Comparison of ENCODE assay signal across 8 mouse cellular contexts in genomic region chrX:72022750-72023398, GRCm38 (mm10). TPM values are rescaled to one million over a fixed set of nuclear protein-coding genes. Genes with fewer than 3 reads are reported as not detected.
DNase-seq lines count a peak whose midpoint lies in the region; ATAC-seq and TF ChIP-seq lines count a peak whose summit lies in the region.

No protein-coding gene starts in this region.

- TF ChIP-seq CTCF in E14TG2a.4 (conservative IDR thresholded peaks at IDR 0.05; ENCODE audit: low read length), result peak; percentile 50
- TF ChIP-seq CTCF in cortical plate, adult 2 months (IDR thresholded peaks at IDR 0.05; ENCODE audit: extremely low read depth, insufficient read depth, low read length), result peak; percentile 50
- peak; percentile 68 for TF ChIP-seq CTCF in midbrain, postnatal 0 days (IDR thresholded peaks at IDR 0.05)

- H3K36me3 ChIP-seq in hindbrain, embryonic 10.5 days, result no peaks in the 10 kb centered on the region
- H3K36me3 ChIP-seq in hindbrain, embryonic 12.5 days, result no peaks in the 10 kb centered on the region
- H3K36me3 ChIP-seq in E14TG2a.4 (ENCODE audit: insufficient read depth, low read length), result no peaks in the 10 kb centered on the region
- no peaks in the 10 kb centered on the region for H3K36me3 ChIP-seq in midbrain, postnatal 0 days (ENCODE audit: insufficient read depth, low read length)

- H3K4me1 ChIP-seq in hindbrain, embryonic 10.5 days (replicated peaks), result no peaks in the 10 kb centered on the region
- no peaks in the 10 kb centered on the region for H3K4me1 ChIP-seq in hindbrain, embryonic 12.5 days
- H3K4me1 ChIP-seq in E14TG2a.4 (replicated peaks; ENCODE audit: low read depth, low read length), result no peaks in the 10 kb centered on the region
- H3K4me1 ChIP-seq in cortical plate, adult 2 months (ENCODE audit: control insufficient read depth, insufficient read depth, low read length), result no peaks in the 10 kb centered on the region
- no peaks in the 10 kb centered on the region for H3K4me1 ChIP-seq in midbrain, postnatal 0 days (ENCODE audit: insufficient read depth, low read length)

- WGBS in hindbrain, embryonic 10.5 days, result 40% methylated on average over 10 of the region's 10 CpGs
- 40% methylated on average over 10 of the region's 10 CpGs for WGBS in hindbrain, embryonic 12.5 days
- 38% methylated on average over 10 of the region's 10 CpGs for WGBS in midbrain, postnatal 0 days

- no peaks in the 10 kb centered on the region for H3K9me3 ChIP-seq in hindbrain, embryonic 10.5 days
- no peaks in the 10 kb centered on the region for H3K9me3 ChIP-seq in hindbrain, embryonic 12.5 days (replicated peaks)
- H3K9me3 ChIP-seq in E14TG2a.4 (ENCODE audit: low read length), result peaks cover 4% of the 10 kb centered on the region; the same call in 1 of the 2 replicates
- H3K9me3 ChIP-seq in midbrain, postnatal 0 days (ENCODE audit: low read length), result no peaks in the 10 kb centered on the region

- ATAC-seq in hindbrain, embryonic 12.5 days (ENCODE audit: low FRiP score), result no peak
- peak; percentile 71; the same call in 1 of the 2 replicates for ATAC-seq in midbrain, postnatal 0 days (ENCODE audit: low FRiP score)

- H3K4me3 ChIP-seq in hindbrain, embryonic 10.5 days, result no peak overlapping the region
- no peak overlapping the region for H3K4me3 ChIP-seq in hindbrain, embryonic 12.5 days
- H3K4me3 ChIP-seq in E14TG2a.4 (replicated peaks; ENCODE audit: low read length), result no peak overlapping the region
- no peak overlapping the region for H3K4me3 ChIP-seq in cortical plate, adult 2 months (ENCODE audit: insufficient read depth, low read length)
- H3K4me3 ChIP-seq in midbrain, postnatal 0 days (ENCODE audit: low read depth, low read length), result no peak overlapping the region

- H3K27ac ChIP-seq in hindbrain, embryonic 10.5 days, result no peak overlapping the region
- no peak overlapping the region for H3K27ac ChIP-seq in hindbrain, embryonic 12.5 days
- no peak overlapping the region for H3K27ac ChIP-seq in cortical plate, adult 2 months (ENCODE audit: insufficient read depth, low read length)
- H3K27ac ChIP-seq in midbrain, postnatal 0 days (ENCODE audit: low read depth, low read length), result no peak overlapping the region

- peak; percentile 29 for DNase-seq in hindbrain, embryonic 10.5 days (ENCODE audit: low spot score)
- peak; percentile 1 for DNase-seq in hindlimb bud, embryonic 11.5 days (ENCODE audit: extremely low spot score, low read depth, low spot score)
- DNase-seq in midbrain, postnatal 0 days (ENCODE audit: low spot score), result peak; percentile 48
- no peak for DNase-seq in thymus, postnatal 0 days (ENCODE audit: low spot score)
- DNase-seq in urinary bladder, postnatal 25 days (ENCODE audit: low spot score), result no peak

- H3K4me2 ChIP-seq in hindbrain, embryonic 12.5 days (replicated peaks), result no peak overlapping the region
- no peak overlapping the region for H3K4me2 ChIP-seq in midbrain, postnatal 0 days (ENCODE audit: low read depth, low read length, poor library complexity, severe bottlenecking)

- H3K27me3 ChIP-seq in hindbrain, embryonic 10.5 days (ENCODE audit: insufficient read depth, poor library complexity, severe bottlenecking), result no peaks in the 10 kb centered on the region
- no peaks in the 10 kb centered on the region for H3K27me3 ChIP-seq in hindbrain, embryonic 12.5 days
- H3K27me3 ChIP-seq in E14TG2a.4 (ENCODE audit: insufficient read depth, low read length), result no peaks in the 10 kb centered on the region
- H3K27me3 ChIP-seq in midbrain, postnatal 0 days (ENCODE audit: insufficient read depth, low read length), result no peaks in the 10 kb centered on the region

- H3K9ac ChIP-seq in hindbrain, embryonic 12.5 days, result no peak overlapping the region
- H3K9ac ChIP-seq in midbrain, postnatal 0 days (replicated peaks; ENCODE audit: low read length, poor library complexity, severe bottlenecking), result no peak overlapping the region

- TF ChIP-seq POLR2A in cortical plate, adult 2 months (IDR thresholded peaks at IDR 0.05; ENCODE audit: extremely low read depth, insufficient read depth, low read length), result no peak

RNA-seq across cellular contexts. Expression of gene Cnga2, which starts 31.2 kb away (rescaled TPM):
- 0.05 TPM in 1 of 2 replicates, not detected in the other for polyA plus RNA-seq in hindbrain, embryonic 10.5 days (2016; fragmentation: Nextera tagmentation; extraction: Ambion mirVana)
- 0.09 and 0.12 TPM in 2 replicates for polyA plus RNA-seq in hindbrain, embryonic 12.5 days (2016; fragmentation: Nextera tagmentation; extraction: Ambion mirVana)
- 0.54 and 0.66 TPM in 2 replicates for polyA plus RNA-seq in cortical plate, adult 2 months (2012; rRNA removed)
- total RNA-seq in midbrain, postnatal 0 days (2014; rRNA removed), result 0.60 TPM in 1 of 2 replicates, not detected in the other
- polyA plus RNA-seq in midbrain, postnatal 0 days (2015; fragmentation: Nextera tagmentation; extraction: Ambion mirVana), result 0.18 and 0.27 TPM in 2 replicates
- polyA plus RNA-seq in thymus, postnatal 0 days (2015; fragmentation: Nextera tagmentation; extraction: Ambion mirVana), result 0.17 and 0.27 TPM in 2 replicates

RNA-seq across cellular contexts. Expression of gene Fate1, which starts 50.1 kb away (rescaled TPM):
- polyA plus RNA-seq in hindbrain, embryonic 10.5 days (2016; fragmentation: Nextera tagmentation; extraction: Ambion mirVana), result not detected in 2 replicates
- polyA plus RNA-seq in hindbrain, embryonic 12.5 days (2016; fragmentation: Nextera tagmentation; extraction: Ambion mirVana), result not detected in 2 replicates
- polyA plus RNA-seq in cortical plate, adult 2 months (2012; rRNA removed), result 0.46 and 0.47 TPM in 2 replicates
- total RNA-seq in midbrain, postnatal 0 days (2014; rRNA removed), result 0.55 and 0.76 TPM in 2 replicates
- not detected in 2 replicates for polyA plus RNA-seq in midbrain, postnatal 0 days (2015; fragmentation: Nextera tagmentation; extraction: Ambion mirVana)
- not detected in 2 replicates for polyA plus RNA-seq in thymus, postnatal 0 days (2015; fragmentation: Nextera tagmentation; extraction: Ambion mirVana)

Comparison
In these comparisons a context has a peak if more than half of its experiments do, and no peak if none do; other contexts are left out.
1. DNase-seq: peak in hindbrain, embryonic 10.5 days (single experiment), hindlimb bud, embryonic 11.5 days (single experiment) and midbrain, postnatal 0 days (single experiment); none in thymus, postnatal 0 days (single experiment) and urinary bladder, postnatal 25 days (single experiment).
2. Peak in every context shown above with its lines, with median percentiles within 50 percentile points of each other: CTCF ChIP-seq.